Mouse (Mus musculus) small intestine, adult 10 weeks (tissue): Measurements from ENCODE around the gene Arel1. TPM values are rescaled to one million over a fixed set of nuclear protein-coding genes. Genes with fewer than 3 reads are reported as not detected.

Experiments
- polyA plus RNA-seq: library from polyadenylated mRNA; stranded (reverse); fragments of 350-450 nt; fragmentation: Illumina TruSeq; extraction: RNeasy Lipid Tissue Mini Kit (QIAGEN cat#74804); gene quantifications from one replicate; pipeline ENCODE4 v1.2.3, GENCODE M21; 2014; ENCODE audit warnings: low replicate concordance

Gene Arel1
- 19.0 TPM for polyA plus RNA-seq

DNA sequence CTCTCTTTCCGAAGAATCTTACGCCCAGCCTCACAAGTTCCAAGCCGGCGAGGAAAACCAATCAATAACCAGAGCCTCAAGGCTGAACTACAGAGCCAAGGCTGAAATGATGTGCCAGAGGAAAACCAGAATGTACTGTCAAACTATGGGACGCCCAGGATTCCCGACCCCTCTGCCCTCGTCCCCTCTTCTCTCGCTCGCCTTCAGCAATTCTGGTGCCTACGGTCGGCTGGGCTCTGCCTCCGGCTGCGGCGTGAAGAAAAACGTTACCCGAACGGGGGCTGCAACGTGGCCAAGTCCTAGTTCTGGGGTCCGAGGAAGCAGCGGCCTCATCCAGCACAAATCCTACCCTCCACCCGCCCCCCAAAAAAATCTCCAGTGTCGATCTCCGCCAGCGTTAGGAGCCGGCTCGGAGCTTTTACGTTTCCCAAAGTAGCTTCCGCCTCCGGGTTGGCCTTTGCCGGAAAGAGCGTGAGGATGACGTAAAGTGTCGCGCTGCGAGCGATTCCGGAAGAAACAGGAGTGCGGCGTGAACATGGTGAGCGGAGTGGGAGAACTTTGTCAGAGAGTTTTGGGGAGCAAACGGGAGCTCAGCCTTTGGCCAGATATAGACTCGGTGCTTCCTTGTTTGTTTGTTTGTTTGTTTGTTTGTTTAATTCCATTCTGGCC is at the start of gene Arel1, which contains the start of gene Fcf1:
Gene Arel1 (minus strand): TSS at position 473 of the 669 bp plus-strand sequence.
Gene Fcf1 (plus strand): TSS at position 470 of the 669 bp plus-strand sequence.

DNA sequence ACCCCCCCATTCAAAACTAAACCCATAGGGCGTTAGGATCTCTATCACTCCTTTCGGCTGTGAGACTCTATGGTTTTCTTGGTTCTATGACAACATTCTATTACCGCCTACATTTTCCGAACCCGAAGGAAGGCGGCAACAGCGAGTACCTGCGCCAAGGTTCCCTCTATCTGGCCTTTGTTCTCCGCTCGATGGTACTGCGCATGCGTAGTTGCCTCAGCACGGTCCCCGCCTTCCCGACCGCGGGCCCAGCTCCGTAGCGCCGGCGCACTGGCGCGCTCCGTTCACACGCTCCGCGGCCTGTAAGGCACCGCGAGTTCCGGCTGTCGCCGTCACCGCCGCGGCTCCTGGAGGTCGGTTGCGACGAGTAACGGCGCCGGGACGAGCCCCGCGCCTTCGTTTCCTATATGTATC is 25.4 kb upstream of the Arel1 start, which contains the start of gene Ylpm1:
Gene Ylpm1 (plus strand): TSS at position 239 of the 414 bp plus-strand sequence.

DNA sequence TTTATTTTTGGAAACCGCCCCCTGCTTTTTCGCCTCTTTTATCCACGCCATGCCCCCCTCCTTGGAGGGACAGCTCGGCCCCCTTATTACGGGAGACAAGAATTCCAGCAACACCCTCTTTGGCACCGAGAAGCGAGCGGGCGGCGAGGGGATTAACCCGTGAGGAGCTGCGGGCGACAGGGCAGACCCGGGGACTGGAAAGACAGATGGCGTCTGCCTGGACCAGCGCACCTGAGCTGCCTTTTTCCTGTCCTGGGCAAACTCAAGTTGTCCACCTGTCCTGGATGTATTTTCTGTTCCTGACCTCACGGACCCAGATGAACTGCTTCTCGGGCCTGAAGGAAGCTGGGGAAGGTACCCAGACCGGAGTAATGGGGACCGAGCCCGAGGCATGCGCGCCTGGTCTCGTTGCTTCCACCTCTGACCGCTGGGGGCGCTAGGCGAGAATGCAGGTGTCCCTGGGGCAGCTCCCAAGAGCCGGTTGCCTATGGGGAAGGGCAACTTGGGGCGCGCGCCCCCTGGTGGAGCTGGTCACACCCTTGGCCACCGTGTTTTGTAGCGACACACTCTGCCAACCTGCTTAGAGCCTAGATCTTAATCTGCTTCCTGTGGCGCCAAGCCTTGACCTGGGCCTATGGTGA is 94.1 kb downstream of the Arel1 start, which contains the start of gene Ltbp2:
Gene Ltbp2 (minus strand): TSS at position 52 of the 641 bp plus-strand sequence.

Other genes with a start within 250 kb of the Arel1 start
- 13.6 TPM for gene Npc2, start 197.7 kb downstream of the Arel1 start, polyA plus RNA-seq
- 141 TPM for gene Isca2, start 197.6 kb downstream of the Arel1 start, polyA plus RNA-seq
- 0.52 TPM for gene Ltbp2, start 94.4 kb downstream of the Arel1 start, polyA plus RNA-seq
- 81.7 TPM for gene Fcf1, start within 50 bp of the Arel1 start, polyA plus RNA-seq
- 37.5 TPM for gene Ylpm1, start 25.4 kb upstream of the Arel1 start, polyA plus RNA-seq
- 0.19 TPM for gene Prox2, start 139.9 kb upstream of the Arel1 start, polyA plus RNA-seq
- gene Dlst, start 139.9 kb upstream of the Arel1 start, polyA plus RNA-seq: 427 TPM
- gene Rps6kl1, start 180.4 kb upstream of the Arel1 start, polyA plus RNA-seq: not detected
- gene Pgf, start 206.9 kb upstream of the Arel1 start, polyA plus RNA-seq: not detected
- gene Eif2b2, start 248.6 kb upstream of the Arel1 start, polyA plus RNA-seq: 1.0 TPM